Mouse (Mus musculus) forebrain, embryonic 12.5 days (tissue): ENCODE data around the gene Gm9745. TPM values are rescaled to one million over a fixed set of nuclear protein-coding genes. Genes with fewer than 3 reads are reported as not detected.
"Not testable (repeated sequence)": the region's sequence is repeated elsewhere in the genome, so short reads cannot be mapped to it uniquely, and the experiment has no call there.

ENCODE experiments used
- ATAC-seq: fragments of 200-750 bp; cut with Nextera tagmentation; 2 replicates; pipeline ENCODE4 v1.8.0; 2017; ENCODE audit warnings: moderate TSS enrichment; ENCODE audit not compliant: low FRiP score
- H3K27ac ChIP-seq: fragments of 300-500 bp; sonication (generic); 2 replicates; pipeline ENCODE4 v1.5.1; 2016; ENCODE audit warnings: mild to moderate bottlenecking
- H3K27me3 ChIP-seq: fragments of 300-500 bp; sonication (generic); 2 replicates; pipeline ENCODE4 v1.6.1; 2016; ENCODE audit warnings: mild to moderate bottlenecking
- H3K36me3 ChIP-seq: fragments of 300-500 bp; sonication (generic); replicated peaks from 2 replicates; pipeline ENCODE4 v1.6.1; 2016; ENCODE audit warnings: mild to moderate bottlenecking
- H3K4me1 ChIP-seq: fragments of 300-500 bp; sonication (generic); 2 replicates; pipeline ENCODE4 v1.6.1; 2016
- H3K4me2 ChIP-seq: fragments of 300-500 bp; sonication (generic); 2 replicates; pipeline ENCODE4 v1.6.1; 2016; ENCODE audit warnings: mild to moderate bottlenecking, moderate library complexity
- H3K4me3 ChIP-seq: fragments of 300-500 bp; sonication (generic); replicated peaks from 2 replicates; pipeline ENCODE4 v1.5.1; 2016; ENCODE audit warnings: mild to moderate bottlenecking
- H3K9ac ChIP-seq: fragments of 300-500 bp; sonication (generic); 2 replicates; pipeline ENCODE4 v1.6.1; 2016; ENCODE audit warnings: mild to moderate bottlenecking
- H3K9me3 ChIP-seq: fragments of 300-500 bp; sonication (generic); 2 replicates; pipeline ENCODE4 v1.6.1; 2016
- WGBS: fragments of 180-500 bp; shearing (Covaris S2); methylation state at CpG from one replicate; pipeline ENCODE4 v1.1.7; 2016; 5-methylcytosine and 5-hydroxymethylcytosine counted together
- polyA plus RNA-seq: library from polyadenylated mRNA; unstranded; fragments of >200 nt; fragmentation: Nextera tagmentation; extraction: Ambion mirVana; gene quantifications from 2 replicates; pipeline ENCODE4 v1.2.1, GENCODE M21; 2016

Gm9745 gene
- polyA plus RNA-seq = not detected in 2 replicates

DNA sequence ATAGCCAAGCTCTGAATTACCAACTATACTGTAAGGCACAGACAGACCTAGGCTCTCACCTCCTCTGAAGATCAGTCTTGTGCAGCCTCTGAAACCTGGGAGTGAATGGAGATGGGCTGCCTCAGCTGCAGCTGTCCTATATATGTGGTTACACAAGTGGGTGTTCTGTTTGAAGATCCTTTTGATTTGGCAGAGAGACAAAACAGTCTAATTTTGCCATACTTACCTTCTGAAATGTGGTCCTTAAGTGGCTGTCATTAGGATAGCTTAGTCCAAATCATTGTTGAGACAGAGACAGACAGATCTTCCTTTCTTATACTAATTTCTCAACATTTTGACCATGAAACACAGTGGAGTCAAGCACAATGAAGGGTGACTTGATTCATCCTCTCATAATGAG, at the start of gene Gm9745:
Gene Gm9745 (minus strand): TSS at position 101 of the 400 bp plus-strand sequence.
- not testable (repeated sequence) for H3K4me1 ChIP-seq, ATAC-seq

DNA sequence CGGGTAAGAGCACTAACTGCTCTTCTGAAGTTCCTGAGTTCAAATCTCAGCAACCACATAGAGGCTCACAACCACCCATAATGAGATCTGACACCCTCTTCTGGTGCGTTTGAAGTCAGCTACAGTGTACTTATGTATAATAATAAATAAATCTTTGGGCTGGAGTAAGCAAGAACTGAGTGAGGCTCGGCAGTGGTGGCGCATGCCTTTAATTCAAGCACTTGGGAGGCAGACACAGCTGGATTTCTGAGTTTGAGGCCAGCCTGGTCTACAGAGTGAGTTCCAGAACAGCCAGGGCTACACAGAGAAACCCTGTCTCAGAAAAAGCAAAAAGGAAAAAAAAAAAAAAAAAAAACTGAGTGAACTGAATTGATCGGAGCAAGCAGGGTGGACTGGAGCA, 49.2 kb upstream of the Gm9745 start:
- H3K4me3 ChIP-seq, H3K9ac ChIP-seq, H3K4me2 ChIP-seq, H3K9me3 ChIP-seq, H3K36me3 ChIP-seq, ATAC-seq, H3K27me3 ChIP-seq, H3K27ac ChIP-seq: not testable (repeated sequence)
- WGBS = 88% methylated on average over 5 of the region's 5 CpGs
- peaks cover 20% of the 10 kb centered on the region for H3K4me1 ChIP-seq

More for the DNA sequence above, at the start of gene Gm9745:
- not testable (repeated sequence) for H3K9me3 ChIP-seq, H3K27ac ChIP-seq, H3K27me3 ChIP-seq, H3K4me3 ChIP-seq, H3K4me2 ChIP-seq, H3K36me3 ChIP-seq, H3K9ac ChIP-seq

DNA sequence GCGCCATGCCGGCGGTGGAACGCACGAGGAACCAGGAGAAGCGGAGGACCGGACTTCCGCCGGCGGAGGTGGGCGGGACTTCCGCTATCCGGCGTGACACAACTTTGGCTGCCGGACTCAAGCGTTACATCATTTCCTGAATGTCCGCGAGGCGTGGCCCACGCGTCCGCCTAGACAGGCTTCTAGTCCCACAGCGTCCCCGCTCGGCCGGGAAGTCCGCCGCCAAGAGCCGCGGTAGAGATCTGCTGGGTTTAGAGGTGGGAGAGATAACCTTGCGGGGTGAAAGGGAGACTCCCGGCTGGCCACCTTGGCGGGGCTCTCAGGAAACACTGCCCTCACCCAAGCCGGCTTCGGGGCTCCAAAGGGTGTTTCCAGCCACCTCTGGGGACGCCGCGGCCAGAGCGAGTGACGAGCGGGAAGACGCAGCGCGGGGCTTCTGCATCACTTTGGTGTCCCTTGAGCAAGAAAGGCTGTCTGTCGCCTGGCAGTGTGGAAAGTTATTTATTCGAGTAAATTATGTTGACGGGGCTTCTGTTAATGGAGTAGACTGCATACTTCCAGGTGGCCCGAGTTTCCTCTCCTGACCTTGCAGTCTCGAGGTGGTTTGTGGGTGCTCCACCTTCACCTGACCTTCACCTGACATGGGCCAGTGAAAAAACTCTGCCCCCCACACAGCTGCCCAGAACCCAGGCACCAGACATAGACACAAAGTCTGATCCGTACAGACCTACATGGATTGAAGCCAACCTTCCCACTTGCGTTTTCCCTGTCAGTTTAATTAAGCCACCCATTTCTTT, 48.2 kb upstream of the Gm9745 start, which contains the start of gene Gtpbp4:
Gene Gtpbp4 (minus strand): TSS at position 94 of the 797 bp plus-strand sequence.
- H3K9me3 ChIP-seq = no peaks in the 10 kb centered on the region
- peaks cover 2% of the 10 kb centered on the region; the same call in 1 of the 2 replicates for H3K36me3 ChIP-seq
- H3K27ac ChIP-seq = peak within 1 kb of the TSS; percentile 27; the same call in 1 of the 2 replicates
- peak; percentile 98 for ATAC-seq
- peak within 1 kb of the TSS; percentile 74 for H3K4me2 ChIP-seq
- no peaks in the 10 kb centered on the region for H3K27me3 ChIP-seq
- peak within 1 kb of the TSS; percentile 84 for H3K9ac ChIP-seq
- peak within 1 kb of the TSS; percentile 95 for H3K4me3 ChIP-seq
- 1% methylated on average over 51 of the region's 51 CpGs for WGBS
- peaks cover 20% of the 10 kb centered on the region for H3K4me1 ChIP-seq

DNA sequence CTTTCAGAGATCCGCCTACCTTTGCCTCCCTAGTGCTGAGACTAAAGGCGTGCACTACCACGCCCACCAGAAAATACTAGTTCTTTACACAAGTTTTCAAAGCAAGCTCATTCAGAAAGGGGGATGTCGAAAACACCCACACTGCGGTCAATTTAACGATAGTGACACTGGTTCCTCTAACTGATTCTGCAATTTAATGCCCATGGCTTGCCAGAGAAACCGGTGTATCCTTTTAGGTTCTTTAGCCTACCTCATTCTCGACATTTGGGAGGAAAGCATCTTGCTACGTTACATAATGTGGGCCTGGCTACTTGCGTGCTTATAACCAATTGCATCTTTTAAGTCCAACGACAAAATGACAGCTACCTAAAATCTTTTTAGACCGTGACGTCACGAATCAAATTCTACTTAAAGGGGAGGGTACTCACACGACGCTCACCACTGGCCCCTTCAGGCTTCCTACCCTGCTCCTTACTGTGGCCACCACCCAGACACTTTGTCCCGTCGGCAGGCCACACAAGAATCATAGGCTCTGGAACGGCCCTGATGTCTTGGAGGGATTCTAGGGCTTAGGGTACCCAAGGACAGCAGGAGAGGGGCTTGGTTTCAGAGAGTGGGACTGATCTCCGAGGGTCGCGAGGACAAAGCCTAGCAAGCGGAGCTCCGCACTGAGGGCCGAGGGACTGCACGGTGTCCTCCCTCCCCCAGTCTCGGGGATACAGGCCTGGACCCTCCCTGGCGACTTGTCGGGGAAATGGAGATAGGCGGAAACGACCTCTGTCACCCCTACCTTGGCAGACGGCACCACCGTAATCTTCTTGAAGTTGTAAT, 47.3 kb upstream of the Gm9745 start:
- H3K27ac ChIP-seq = peak overlapping the region; percentile 27; the same call in 1 of the 2 replicates
- H3K4me3 ChIP-seq = peak overlapping the region; percentile 95
- peaks cover 20% of the 10 kb centered on the region for H3K4me1 ChIP-seq
- peak overlapping the region; percentile 84 for H3K9ac ChIP-seq
- H3K36me3 ChIP-seq = peaks cover 10% of the 10 kb centered on the region
- H3K4me2 ChIP-seq = peak overlapping the region; percentile 74
- no peaks in the 10 kb centered on the region for H3K9me3 ChIP-seq
- WGBS = 4% methylated on average over 33 of the region's 33 CpGs
- peak; percentile 83 for ATAC-seq
- H3K27me3 ChIP-seq = no peaks in the 10 kb centered on the region

DNA sequence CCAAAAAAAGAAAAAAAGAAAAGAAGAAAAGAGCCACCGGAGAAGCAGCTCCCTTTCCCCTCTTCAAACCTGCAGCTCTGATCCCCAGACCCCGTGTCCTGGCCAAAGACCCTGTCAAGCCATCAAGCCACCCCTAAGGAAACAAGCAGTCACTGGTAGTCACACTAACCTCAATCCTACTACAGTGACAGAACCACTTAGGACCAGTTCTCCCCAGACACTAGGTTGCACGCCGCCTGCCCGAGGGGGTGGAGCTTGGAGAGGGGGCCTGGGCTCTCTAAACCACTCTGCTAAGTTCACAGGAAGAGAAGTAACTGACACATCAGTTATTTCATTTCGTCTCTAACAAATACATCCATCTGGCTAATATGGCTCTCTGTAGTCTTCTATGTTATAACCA, 44.2 kb upstream of the Gm9745 start:
- ATAC-seq = no peak
- Histone ChIP-seq H3K27me3 (no peaks in the 10 kb centered on the region), H3K4me1 (peaks cover 20% of the 10 kb centered on the region), H3K4me3 (no peak overlapping the region), H3K9me3 (no peaks in the 10 kb centered on the region), H3K27ac (no peak overlapping the region), H3K9ac (no peak overlapping the region), H3K36me3 (peaks cover 38% of the 10 kb centered on the region), H3K4me2 (no peak overlapping the region)
- 93% methylated on average over 6 of the region's 6 CpGs for WGBS

DNA sequence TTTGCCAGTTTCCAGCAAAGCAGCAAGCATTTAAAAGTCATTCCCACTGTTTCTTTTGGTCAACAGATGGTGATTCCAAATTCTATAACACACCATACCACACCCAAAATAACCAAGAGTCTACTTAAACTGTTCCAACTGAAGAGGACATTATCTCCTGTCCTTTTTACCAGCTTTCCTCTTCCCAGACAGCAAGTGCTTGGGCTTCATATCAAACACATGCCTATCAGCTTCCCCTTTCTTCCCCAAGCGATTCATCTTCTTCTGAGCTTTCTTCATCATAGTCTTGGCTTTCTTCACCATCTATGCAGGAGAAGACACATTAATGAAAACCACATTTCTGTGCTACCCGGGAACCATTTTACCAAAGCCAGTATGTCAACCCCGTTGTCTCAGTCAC, 24.9 kb upstream of the Gm9745 start:
- Histone ChIP-seq H3K4me2 (no peak overlapping the region), H3K36me3 (peaks cover 85% of the 10 kb centered on the region), H3K27me3 (no peaks in the 10 kb centered on the region), H3K9me3 (no peaks in the 10 kb centered on the region), H3K9ac (no peak overlapping the region), H3K4me3 (no peak overlapping the region), H3K27ac (no peak overlapping the region), H3K4me1 (no peaks in the 10 kb centered on the region)
- WGBS = 97% methylated on average over 3 of the region's 3 CpGs
- no peak for ATAC-seq

DNA sequence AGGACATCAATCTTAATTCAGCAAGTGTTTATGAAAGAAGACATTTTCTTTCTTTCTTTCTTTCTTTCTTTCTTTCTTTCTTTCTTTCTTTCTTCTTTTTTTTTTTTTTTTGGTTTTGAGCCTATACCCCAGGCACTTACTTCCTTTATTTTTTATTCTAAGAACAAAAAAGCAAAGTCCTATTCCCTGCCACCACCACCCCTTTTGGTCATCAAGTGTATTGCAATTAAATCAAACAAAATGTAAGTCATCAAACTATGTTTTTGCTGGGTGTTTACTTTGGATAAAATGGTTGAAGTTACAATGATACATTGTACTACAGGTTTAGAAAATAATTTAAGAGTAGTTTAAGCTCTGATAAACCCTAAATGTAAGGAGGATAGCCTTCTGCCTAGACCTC, 24.3 kb upstream of the Gm9745 start:
- no peak overlapping the region for H3K27ac ChIP-seq
- H3K36me3 ChIP-seq = peaks cover 84% of the 10 kb centered on the region
- no peak for ATAC-seq
- H3K4me2 ChIP-seq = no peak overlapping the region
- H3K4me3 ChIP-seq = no peak overlapping the region
- no peaks in the 10 kb centered on the region for H3K9me3 ChIP-seq
- H3K4me1 ChIP-seq = no peaks in the 10 kb centered on the region
- H3K27me3 ChIP-seq = no peaks in the 10 kb centered on the region
- H3K9ac ChIP-seq = no peak overlapping the region

DNA sequence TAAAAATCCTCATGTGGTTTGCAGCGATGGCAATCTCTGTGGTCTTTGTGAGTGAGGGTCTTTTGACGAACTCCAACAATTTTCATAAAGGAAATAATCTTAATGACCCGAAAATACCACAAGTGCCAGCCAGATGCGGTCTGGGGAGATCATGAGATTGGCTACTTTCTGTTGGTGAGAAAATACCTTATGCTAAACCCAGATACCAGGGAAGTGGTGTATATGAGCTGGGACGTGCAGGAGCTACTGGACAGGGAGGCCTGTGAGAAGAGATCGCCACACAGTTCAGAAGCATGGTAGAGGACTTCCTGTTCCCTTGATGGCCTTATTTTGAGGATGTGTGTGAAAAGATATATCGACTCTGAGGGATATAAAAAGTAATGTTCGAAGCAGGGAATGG, 19.7 kb upstream of the Gm9745 start:
- H3K36me3 ChIP-seq = peaks cover 45% of the 10 kb centered on the region

DNA sequence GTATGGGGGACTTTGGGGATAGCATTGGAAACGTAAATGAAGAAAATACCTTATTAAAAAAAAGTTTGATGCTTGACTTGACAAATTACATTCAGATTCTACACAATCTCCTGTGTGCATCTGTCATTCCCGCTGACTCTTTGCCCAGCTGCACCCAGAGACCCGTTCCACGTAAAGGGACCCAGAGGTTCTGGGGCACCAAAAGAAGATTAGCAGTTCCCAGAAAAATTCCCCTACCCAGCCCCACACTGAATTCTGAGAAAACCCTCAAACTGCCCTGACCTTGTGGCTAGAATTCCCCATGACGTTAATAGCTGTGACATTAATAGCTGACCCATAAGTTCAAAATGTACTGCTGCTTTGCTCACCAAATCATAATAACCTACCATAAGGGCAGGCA, 17.2 kb upstream of the Gm9745 start:
- Histone ChIP-seq H3K9me3 (no peaks in the 10 kb centered on the region), H3K27me3 (no peaks in the 10 kb centered on the region), H3K27ac (no peak overlapping the region), H3K4me2 (no peak overlapping the region), H3K9ac (no peak overlapping the region), H3K4me1 (no peaks in the 10 kb centered on the region), H3K4me3 (no peak overlapping the region), H3K36me3 (peaks cover 30% of the 10 kb centered on the region)
- ATAC-seq = no peak
- 94% methylated on average over 5 of the region's 5 CpGs for WGBS

More for the DNA sequence above, 19.7 kb upstream of the Gm9745 start:
- H3K4me2 ChIP-seq = no peak overlapping the region
- no peak overlapping the region for H3K27ac ChIP-seq
- no peak overlapping the region for H3K4me3 ChIP-seq
- 91% methylated on average over 8 of the region's 8 CpGs for WGBS
- no peak overlapping the region for H3K9ac ChIP-seq
- ATAC-seq = no peak
- no peaks in the 10 kb centered on the region for H3K4me1 ChIP-seq
- H3K9me3 ChIP-seq = no peaks in the 10 kb centered on the region
- no peaks in the 10 kb centered on the region for H3K27me3 ChIP-seq

DNA sequence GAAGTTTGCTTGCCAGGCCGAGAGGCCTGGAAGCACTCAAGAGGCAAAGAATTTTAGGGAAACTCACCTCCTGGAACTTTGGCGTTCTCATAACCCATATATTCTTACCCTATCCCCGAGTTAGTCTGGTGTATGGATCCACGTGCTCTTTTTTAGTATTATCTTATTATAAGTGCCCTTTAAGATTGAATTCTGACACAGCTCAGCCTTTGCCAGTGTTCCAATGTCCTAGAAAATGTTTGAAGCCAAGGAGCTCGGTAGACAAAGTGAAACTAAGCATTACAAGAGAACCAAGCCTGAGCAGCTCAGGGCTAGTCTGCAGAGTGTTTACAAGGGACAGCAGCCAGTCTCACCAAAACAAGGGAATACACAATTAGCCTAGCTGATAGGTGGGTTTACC, 14.2 kb upstream of the Gm9745 start:
- 38% methylated on average over 5 of the region's 5 CpGs for WGBS
- not testable (repeated sequence) for H3K27me3 ChIP-seq, H3K9me3 ChIP-seq, ATAC-seq, H3K4me2 ChIP-seq, H3K4me3 ChIP-seq, H3K36me3 ChIP-seq, H3K4me1 ChIP-seq, H3K9ac ChIP-seq, H3K27ac ChIP-seq

DNA sequence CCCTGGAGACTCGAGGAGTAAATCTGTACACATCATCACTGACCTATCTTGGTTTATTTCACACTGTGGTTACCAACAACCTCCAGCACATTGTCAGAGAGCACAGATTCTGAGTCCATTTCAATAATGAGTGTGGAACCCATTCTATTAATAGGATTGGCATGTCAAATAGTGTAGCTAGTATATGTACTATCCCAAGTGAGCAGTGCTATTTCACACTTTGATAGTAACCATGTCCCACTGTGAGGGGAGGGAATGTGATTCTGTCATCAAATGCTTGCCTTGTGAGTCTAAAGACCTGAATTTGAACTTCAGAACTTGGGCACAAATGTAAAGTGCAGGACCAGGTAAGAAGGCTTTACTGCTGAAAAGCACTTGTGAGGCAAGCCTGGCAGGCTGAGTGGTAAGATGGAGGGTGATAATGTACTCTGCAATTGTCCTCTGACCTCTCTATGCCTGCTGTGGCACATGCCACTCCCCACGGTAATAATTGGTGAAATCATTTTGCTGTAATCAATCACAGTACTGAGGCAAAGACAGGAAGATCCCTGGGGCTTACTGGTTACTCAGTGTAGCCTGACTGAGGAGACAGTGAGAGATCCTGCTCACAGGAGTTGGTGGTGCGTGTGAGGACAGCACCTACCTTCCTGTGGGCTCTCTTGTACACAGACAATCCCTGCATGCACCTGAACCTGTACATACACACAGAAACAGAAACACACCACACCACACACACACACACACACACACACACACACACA, 13.3 kb upstream of the Gm9745 start:
- not testable (repeated sequence) for H3K36me3 ChIP-seq, H3K27me3 ChIP-seq, H3K27ac ChIP-seq, ATAC-seq, H3K9me3 ChIP-seq, H3K4me2 ChIP-seq, H3K4me3 ChIP-seq, H3K9ac ChIP-seq, H3K4me1 ChIP-seq
- 72% methylated on average over 3 of the region's 3 CpGs for WGBS

DNA sequence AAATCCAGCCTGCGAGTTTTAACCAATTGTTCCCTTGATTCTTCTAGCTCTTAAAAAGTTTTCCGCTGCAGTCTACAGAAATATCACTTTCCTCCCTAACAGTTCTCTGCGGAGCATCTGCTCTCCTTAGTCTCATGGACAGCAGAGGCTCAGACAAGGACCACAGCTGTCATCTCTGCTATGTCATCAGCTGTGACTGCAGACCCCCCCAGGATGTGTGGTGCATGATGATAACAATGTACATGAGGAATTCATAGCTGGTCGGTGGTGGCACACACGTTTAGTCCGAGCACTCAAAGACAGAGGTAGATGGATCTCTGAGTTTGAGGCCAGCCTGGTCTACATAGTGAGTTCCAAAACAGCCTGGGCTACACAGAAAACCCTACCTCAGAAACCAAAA, 11.5 kb upstream of the Gm9745 start:
- not testable (repeated sequence) for ATAC-seq, H3K9ac ChIP-seq, H3K4me3 ChIP-seq, H3K27ac ChIP-seq, H3K4me1 ChIP-seq, H3K36me3 ChIP-seq, H3K27me3 ChIP-seq, H3K4me2 ChIP-seq, H3K9me3 ChIP-seq
- 89% methylated on average over 6 of the region's 6 CpGs for WGBS
